Mouse (Mus musculus): ENCODE results near the gene H2al2a.

GRCm38 (mm10) chr2:18005137-18005536 lies 8.4 kb upstream of the H2al2a start:
- TF ChIP-seq CTCF (IDR thresholded peaks at IDR 0.05; ENCODE audit: low read depth, low read length) (no peak), EP300 (IDR thresholded peaks at IDR 0.05; ENCODE audit: insufficient read depth, low read depth, low read length) (no peak)

All from ES-Bruce4 (cell line).